Mouse (Mus musculus) heart, embryonic 14.5 days (tissue): Measurements from ENCODE around the gene Camsap3. TPM values are rescaled to one million over a fixed set of nuclear protein-coding genes. Genes with fewer than 3 reads are reported as not detected.

Experiments
- ATAC-seq: fragments of 200-750 bp; cut with Nextera tagmentation; 2 replicates; pipeline ENCODE4 v1.8.0; 2017; ENCODE audit warnings: low read depth, moderate TSS enrichment; ENCODE audit not compliant: insufficient number of reproducible peaks, insufficient read depth, low FRiP score
- H3K27ac ChIP-seq, 2 experiments: fragments of 200-500 bp in 1 of 2; fragments of 300-500 bp in 1 of 2; sonication (generic) in 1 of 2; replicated peaks in 1 of 2; 2 replicates each; pipeline ENCODE4 v1.5.1; 2012 to 2014; ENCODE audit warnings: low read depth in 2 of 2, low read length in 2 of 2, control low read depth in 1 of 2, mild to moderate bottlenecking in 1 of 2, mixed read lengths in 1 of 2; ENCODE audit not compliant: control insufficient read depth in 1 of 2, insufficient read depth in 1 of 2
- H3K27me3 ChIP-seq: fragments of 300-500 bp; sonication (generic); 2 replicates; pipeline ENCODE4 v1.6.1; 2014; ENCODE audit warnings: mild to moderate bottlenecking, low read length, control low read depth; ENCODE audit not compliant: control insufficient read depth, insufficient read depth
- H3K36me3 ChIP-seq: fragments of 300-500 bp; sonication (generic); 2 replicates; pipeline ENCODE4 v1.6.1; 2014; ENCODE audit warnings: mild to moderate bottlenecking, control low read depth, low read length, mixed read lengths; ENCODE audit not compliant: control insufficient read depth, insufficient read depth
- H3K4me1 ChIP-seq, 2 experiments: fragments of 200-500 bp in 1 of 2; fragments of 300-500 bp in 1 of 2; sonication (generic) in 1 of 2; 2 replicates each; pipeline ENCODE4 v1.6.1; 2012 to 2014; ENCODE audit warnings: low read length in 2 of 2, control low read depth in 1 of 2, mixed read lengths in 1 of 2; ENCODE audit not compliant: control insufficient read depth in 2 of 2, insufficient read depth in 2 of 2
- H3K4me2 ChIP-seq: fragments of 300-500 bp; sonication (generic); 2 replicates; pipeline ENCODE4 v1.6.1; 2014; ENCODE audit warnings: mild to moderate bottlenecking, low read length
- H3K4me3 ChIP-seq, 2 experiments: fragments of 200-500 bp in 1 of 2; fragments of 300-500 bp in 1 of 2; sonication (generic) in 1 of 2; 2 replicates each; pipeline ENCODE4 v1.5.1; 2012 to 2014; ENCODE audit warnings: low read length in 2 of 2, mild to moderate bottlenecking in 2 of 2, control low read depth in 1 of 2, low read depth in 1 of 2, moderate library complexity in 1 of 2; ENCODE audit not compliant: control insufficient read depth in 1 of 2, insufficient read depth in 1 of 2
- H3K9ac ChIP-seq: fragments of 300-500 bp; sonication (generic); 2 replicates; pipeline ENCODE4 v1.6.1; 2014; ENCODE audit warnings: mild to moderate bottlenecking, low read length
- H3K9me3 ChIP-seq: fragments of 300-500 bp; sonication (generic); 2 replicates; pipeline ENCODE4 v1.6.1; 2016; ENCODE audit warnings: low read length, control low read depth; ENCODE audit not compliant: control insufficient read depth
- WGBS: fragments of 180-500 bp; shearing (Covaris S2); extraction: QIAGEN DNeasy Blood & Tissue Kit; methylation state at CpG from one replicate; pipeline ENCODE4 v1.1.7; 2014; 5-methylcytosine and 5-hydroxymethylcytosine counted together
- polyA plus RNA-seq: library from polyadenylated mRNA; unstranded; fragments of >200 nt; fragmentation: Nextera tagmentation; extraction: Ambion mirVana; gene quantifications from 2 replicates; pipeline ENCODE4 v1.2.1, GENCODE M21; 2014

Gene Camsap3
- polyA plus RNA-seq, 1 experiment from 2014 or later = 2.9 TPM

DNA sequence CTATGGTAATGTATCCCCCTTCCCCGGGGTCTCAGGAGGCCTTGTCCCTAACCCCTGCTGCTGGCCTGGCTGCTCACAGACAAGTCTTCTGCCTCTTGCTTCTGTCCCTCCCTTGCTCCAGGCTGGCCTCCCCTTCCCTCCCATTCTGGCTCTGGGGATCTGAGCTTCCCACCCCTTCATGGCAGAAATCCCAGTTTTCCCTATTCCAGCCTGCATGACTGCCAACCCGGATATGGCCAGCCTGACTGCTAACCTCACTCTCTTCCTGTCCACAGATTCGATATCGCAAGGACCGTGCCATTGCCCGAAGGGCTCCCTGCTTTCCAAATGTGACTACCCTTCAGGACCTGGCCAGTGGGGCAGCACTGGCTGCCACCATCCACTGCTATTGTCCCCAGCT lies 13.3 kb downstream of the Camsap3 start:
- ATAC-seq = peak; percentile 40
- Histone ChIP-seq H3K9me3 (no peaks in the 10 kb centered on the region), H3K4me2 (no peak overlapping the region), H3K4me1 (peaks cover 0 to 2% of the 10 kb centered on the region in 2 experiments; a peak in 1 of 4 replicates), H3K27me3 (no peaks in the 10 kb centered on the region), H3K27ac (no peak overlapping the region), H3K36me3 (0 out of 2 replicates have a peak, but pooled peaks cover 4% of the 10 kb centered on the region), H3K4me3 (no peak overlapping the region), H3K9ac (no peak overlapping the region)
- WGBS = 80% methylated on average over 6 of the region's 6 CpGs

DNA sequence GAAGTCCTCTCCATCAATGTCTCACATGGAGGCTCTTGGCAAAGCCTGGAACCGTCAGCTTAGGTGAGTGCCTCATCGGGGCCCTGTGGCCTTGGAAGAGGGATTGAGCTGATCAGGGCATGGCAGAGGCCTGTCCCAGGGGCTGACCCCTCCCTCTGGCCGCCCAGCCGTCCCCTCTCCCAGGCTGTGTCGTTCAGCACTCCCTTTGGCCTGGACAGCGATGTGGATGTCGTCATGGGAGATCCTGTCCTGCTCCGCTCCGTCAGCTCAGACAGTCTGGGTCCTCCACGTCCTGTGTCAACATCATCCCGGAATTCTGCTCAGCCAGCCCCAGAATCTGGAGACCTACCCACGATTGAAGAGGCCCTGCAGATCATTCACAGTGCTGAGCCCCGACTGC lies 16.3 kb downstream of the Camsap3 start:
- Histone ChIP-seq H3K27me3 (no peaks in the 10 kb centered on the region), H3K4me2 (no peak overlapping the region), H3K36me3 (peaks cover 11% of the 10 kb centered on the region), H3K9ac (no peak overlapping the region), H3K4me1 (peaks cover 9 to 11% of the 10 kb centered on the region in 2 experiments; a peak in 3 of 4 replicates), H3K9me3 (no peaks in the 10 kb centered on the region), H3K27ac (no peak overlapping the region), H3K4me3 (no peak overlapping the region)
- ATAC-seq = no peak
- WGBS = 62% methylated on average over 13 of the region's 13 CpGs

DNA sequence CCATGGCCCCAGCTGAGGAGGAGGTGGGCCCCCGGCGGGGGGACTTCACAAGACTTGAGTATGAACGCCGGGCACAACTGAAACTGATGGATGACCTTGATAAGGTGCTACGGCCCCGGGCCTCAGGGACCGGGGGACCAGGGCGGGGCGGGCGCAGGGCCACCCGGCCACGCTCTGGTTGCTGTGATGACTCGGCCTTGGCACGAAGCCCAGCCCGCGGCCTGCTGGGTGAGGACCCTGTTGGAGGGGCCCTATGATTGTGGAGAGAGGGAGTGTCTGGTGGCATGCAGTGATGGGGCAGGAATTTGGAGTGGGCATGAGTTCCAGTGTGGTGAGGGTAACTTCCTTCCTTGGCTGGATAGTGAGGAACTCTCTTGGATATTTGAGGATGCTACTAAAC lies 19.5 kb downstream of the Camsap3 start:
- peak overlapping the region; percentile 47 for H3K4me2 ChIP-seq
- H3K4me1 ChIP-seq = peaks cover 9 to 14% of the 10 kb centered on the region in 2 experiments
- H3K4me3 ChIP-seq = no peak overlapping the region
- 36% methylated on average over 16 of the region's 16 CpGs for WGBS
- H3K9ac ChIP-seq = no peak overlapping the region
- ATAC-seq = peak; percentile 42
- H3K36me3 ChIP-seq = peaks cover 43% of the 10 kb centered on the region
- H3K9me3 ChIP-seq = no peaks in the 10 kb centered on the region
- H3K27me3 ChIP-seq = no peaks in the 10 kb centered on the region
- H3K27ac ChIP-seq = peak overlapping the region in 1 of 2 experiments; percentile 22; a peak in 1 of 4 replicates

DNA sequence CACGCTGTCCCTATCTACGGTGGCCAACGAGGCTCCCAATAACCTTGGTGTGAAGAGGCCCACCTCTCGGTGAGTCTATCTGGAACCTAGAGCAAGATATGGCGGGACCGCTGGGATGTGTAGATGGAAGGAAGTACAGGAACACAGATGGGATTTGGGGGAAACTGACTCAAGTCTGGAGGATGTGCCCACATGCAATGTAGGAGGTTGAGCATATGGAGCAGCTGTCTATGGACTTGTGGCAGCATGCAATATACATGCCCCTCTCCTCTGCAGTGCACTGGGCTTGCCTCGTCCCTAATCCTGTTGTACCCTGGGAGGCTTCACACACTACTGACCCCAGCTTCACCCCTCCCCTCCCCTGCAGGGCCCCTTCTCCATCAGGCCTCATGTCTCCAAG lies 20.7 kb downstream of the Camsap3 start:
- H3K4me3 ChIP-seq = no peak overlapping the region
- H3K36me3 ChIP-seq = peaks cover 55% of the 10 kb centered on the region
- no peak overlapping the region for H3K9ac ChIP-seq
- ATAC-seq = no peak
- no peak overlapping the region for H3K4me2 ChIP-seq
- WGBS = 87% methylated on average over 7 of the region's 7 CpGs
- H3K27me3 ChIP-seq = no peaks in the 10 kb centered on the region
- no peaks in the 10 kb centered on the region for H3K9me3 ChIP-seq
- peaks cover 9 to 14% of the 10 kb centered on the region in 2 experiments for H3K4me1 ChIP-seq
- H3K27ac ChIP-seq = no peak overlapping the region

DNA sequence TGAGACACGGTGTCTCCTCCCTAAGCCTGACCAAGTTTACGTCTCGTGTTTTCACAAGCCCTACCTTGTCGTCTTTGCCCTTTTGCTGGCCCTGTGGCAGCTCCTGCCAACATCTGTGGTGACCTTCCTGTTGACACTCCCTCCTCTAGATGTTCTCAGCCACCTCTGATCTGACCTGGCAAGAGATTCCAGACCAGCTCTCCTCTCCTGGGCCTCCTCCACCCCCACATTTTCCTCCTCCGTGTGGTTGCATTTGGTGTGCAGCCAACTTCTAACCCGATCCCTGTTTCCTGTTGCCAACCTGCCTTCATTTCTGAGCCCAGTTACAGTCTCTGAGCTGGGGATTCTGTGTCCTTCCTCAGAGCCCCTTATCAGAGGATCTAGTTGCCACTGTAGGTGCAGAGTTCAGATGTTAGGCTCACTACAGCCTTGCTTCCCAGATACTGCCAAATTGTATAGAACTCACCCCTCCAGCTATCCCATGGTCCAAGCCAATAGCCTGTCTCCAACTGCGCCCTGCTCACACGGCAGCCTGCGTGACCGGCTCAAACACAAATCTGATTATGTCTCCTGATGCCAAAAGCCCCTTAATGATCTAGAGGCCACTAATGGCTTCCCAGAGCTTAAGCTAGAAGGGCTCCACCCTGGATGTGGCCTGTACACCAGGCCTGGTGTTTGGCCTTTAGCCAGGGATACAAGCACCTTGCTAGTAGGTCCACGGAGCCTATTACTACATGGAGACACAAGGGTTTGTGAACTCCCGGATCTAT lies 22.1 kb downstream of the Camsap3 start:
- Histone ChIP-seq H3K4me1 (peaks cover 9 to 14% of the 10 kb centered on the region in 2 experiments), H3K9ac (no peak overlapping the region), H3K36me3 (peaks cover 65% of the 10 kb centered on the region), H3K4me2 (no peak overlapping the region), H3K4me3 (no peak overlapping the region), H3K9me3 (no peaks in the 10 kb centered on the region), H3K27ac (0 out of 4 replicates have a peak overlapping the region, but pooled peaks of 1 of the 2 experiments have one; percentile 9), H3K27me3 (no peaks in the 10 kb centered on the region)
- no peak for ATAC-seq
- 69% methylated on average over 12 of the region's 12 CpGs for WGBS

DNA sequence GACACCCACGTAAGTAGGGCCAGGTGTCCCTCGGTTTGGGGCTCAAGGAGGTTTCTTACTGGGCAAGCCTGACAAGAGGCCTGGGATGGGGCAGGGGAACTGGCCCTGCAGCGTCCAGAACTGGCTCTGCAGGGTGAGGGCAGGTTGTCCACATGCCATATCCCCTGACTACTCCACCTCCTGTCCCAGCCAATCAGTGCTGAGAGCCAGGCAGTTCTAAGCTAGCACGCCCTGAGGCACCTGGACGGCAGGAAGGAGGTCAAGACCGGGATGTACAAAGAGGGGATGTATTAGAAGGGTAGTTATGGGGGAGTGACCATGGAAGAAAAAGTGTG lies 22.7 kb downstream of the Camsap3 start:
- no peak for ATAC-seq
- Histone ChIP-seq H3K4me3 (no peak overlapping the region), H3K27me3 (no peaks in the 10 kb centered on the region), H3K4me1 (peaks cover 9 to 14% of the 10 kb centered on the region in 2 experiments), H3K36me3 (peaks cover 70% of the 10 kb centered on the region), H3K9me3 (no peaks in the 10 kb centered on the region), H3K9ac (no peak overlapping the region), H3K4me2 (no peak overlapping the region), H3K27ac (no peak overlapping the region)
- WGBS = 88% methylated on average over 6 of the region's 6 CpGs

DNA sequence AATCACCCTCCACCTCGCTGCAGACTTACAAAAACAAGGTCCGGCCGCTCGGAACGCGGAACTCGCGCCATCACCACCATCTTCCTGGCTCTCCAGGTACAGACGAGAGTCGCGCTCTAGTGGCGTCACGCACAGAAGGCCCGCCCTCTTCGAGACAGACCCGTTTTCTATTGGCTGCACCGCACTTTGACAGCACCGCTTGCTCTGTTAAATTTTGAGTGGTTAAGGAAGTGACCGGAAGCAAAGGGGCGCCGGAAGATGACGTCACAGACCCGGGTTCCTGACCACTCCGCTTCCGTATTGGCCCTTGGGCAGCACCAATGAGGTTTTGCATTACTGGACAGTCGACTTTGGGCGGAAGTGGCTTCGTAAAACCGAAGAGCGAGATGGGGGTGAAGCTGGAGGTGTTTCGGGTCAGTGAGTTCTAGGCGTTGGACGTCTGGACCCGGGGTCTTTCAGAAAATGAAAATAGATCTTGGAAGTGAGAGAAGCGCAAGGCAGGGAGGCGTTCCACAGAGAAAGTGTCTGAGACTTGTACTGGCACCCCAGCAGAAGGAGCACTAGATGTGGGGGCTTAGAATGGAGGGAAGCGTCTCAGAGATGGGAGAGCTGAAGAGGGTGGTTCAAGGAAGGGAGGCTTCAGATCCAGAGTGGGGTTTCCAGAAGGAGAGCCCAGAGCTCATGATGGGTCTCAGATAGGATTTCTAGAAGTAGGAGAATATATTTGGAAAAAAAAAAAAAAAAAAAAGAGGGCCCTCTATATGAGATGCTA lies 34.3 kb downstream of the Camsap3 start, which contains the start of the genes Xab2 and Pet100:
Gene Xab2, minus strand, starts transcription at position 118 of the 772 bp plus-strand sequence.
Gene Pet100, plus strand, starts transcription at position 350 of the 772 bp plus-strand sequence.
- Histone ChIP-seq H3K4me1 (peaks cover 5 to 16% of the 10 kb centered on the region in 2 experiments; a peak in 3 of 4 replicates), H3K4me3 (peak within 1 kb of the TSS; percentile 71 to 87), H3K27ac (no peak within 1 kb of the TSS), H3K36me3 (peaks cover 27% of the 10 kb centered on the region), H3K9ac (peak within 1 kb of the TSS; percentile 85), H3K27me3 (no peaks in the 10 kb centered on the region), H3K4me2 (peak within 1 kb of the TSS; percentile 88), H3K9me3 (no peaks in the 10 kb centered on the region)
- WGBS = under 1% methylated on average over 37 of the region's 37 CpGs
- ATAC-seq = peak; percentile 98
